Mouse (Mus musculus) embryonic fibroblast, embryonic 13.5 days (primary cell): ENCODE measurements at regions not wholly inside any gene's neighbourhood (a gene's known extent, or its start where the extent isn't known, plus 50 kb on each side); places are given as distances from the start of the nearest gene placed in this dataset.

ENCODE experiments used
- CTCF ChIP-seq: IDR thresholded peaks from 2 replicates; pipeline ENCODE4 v1.5.1; 2011; ENCODE audit warnings: mild to moderate bottlenecking, control low read depth, low read length, moderate library complexity, borderline replicate concordance; ENCODE audit not compliant: insufficient read depth
- POLR2A ChIP-seq: IDR thresholded peaks from 2 replicates; pipeline ENCODE4 v1.6.1; 2011; ENCODE audit warnings: low read depth, mild to moderate bottlenecking, control low read depth, low read length, moderate library complexity

- TF ChIP-seq CTCF (no peak), POLR2A (no peak)
These were observed 1202.3 kb downstream of the Cdh8 start for GRCm38 (mm10) chr8:98214019-98214418.
